Mouse (Mus musculus): ENCODE results near the gene Myh3. TPM values are rescaled to one million over a fixed set of nuclear protein-coding genes. Genes with fewer than 3 reads are reported as not detected.

Myh3 gene
- polyA plus RNA-seq, 1 experiment from 2014 or later = 0.07 TPM

GRCm38 (mm10) chr11:67081125-67081649 is 3.1 kb downstream of the Myh3 start:
- Histone ChIP-seq H3K9ac (replicated peaks; ENCODE audit: low read depth) (no peak overlapping the region), H3K27me3 (replicated peaks; ENCODE audit: insufficient read depth, low read length) (0 out of 2 replicates have a peak, but pooled peaks cover 7% of the 10 kb centered on the region), H3K4me1 (ENCODE audit: insufficient read depth, low read depth, low read length) (no peaks in the 10 kb centered on the region), H3K36me3 (ENCODE audit: insufficient read depth, low read length) (no peaks in the 10 kb centered on the region), H3K4me3 (ENCODE audit: low read depth, low read length) (no peak overlapping the region), H3K27ac (ENCODE audit: low read length) (no peak overlapping the region), H3K4me2 (replicated peaks; ENCODE audit: low read depth, low read length) (no peak overlapping the region), H3K9me3 (ENCODE audit: low read length) (no peaks in the 10 kb centered on the region)
- WGBS = 6% methylated on average over 9 of the region's 11 CpGs
- TF ChIP-seq CTCF (IDR thresholded peaks at IDR 0.05) = no peak
- TF ChIP-seq EP300 (IDR thresholded peaks at IDR 0.05) = no peak
- ATAC-seq (peak; percentile 90), DNase-seq (ENCODE audit: low spot score) (peak; percentile 91)

DNA sequence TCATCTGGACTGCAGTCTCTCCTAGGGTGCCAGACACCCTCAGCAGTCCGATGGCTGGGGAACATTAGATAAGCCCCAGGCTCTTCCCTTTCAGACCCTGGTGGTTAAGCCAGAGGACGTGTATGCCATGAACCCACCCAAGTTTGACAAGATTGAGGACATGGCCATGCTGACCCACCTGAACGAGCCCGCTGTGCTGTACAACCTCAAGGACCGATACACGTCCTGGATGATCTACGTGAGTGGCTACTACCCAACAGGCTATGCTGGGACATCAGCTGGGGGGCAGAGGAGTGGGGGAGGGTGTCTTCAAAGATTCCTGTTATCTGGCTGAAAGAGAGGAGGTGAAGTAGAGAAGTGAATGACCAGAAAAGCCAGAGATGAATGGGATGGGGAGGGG is 4.1 kb downstream of the Myh3 start:
- no peaks in the 10 kb centered on the region for H3K4me1 ChIP-seq (ENCODE audit: insufficient read depth, low read depth, low read length)
- H3K27ac ChIP-seq (ENCODE audit: low read length) = no peak overlapping the region
- 78% methylated on average over 7 of the region's 7 CpGs for WGBS
- DNase-seq (ENCODE audit: low spot score) (no peak), ATAC-seq (no peak)
- no peaks in the 10 kb centered on the region for H3K9me3 ChIP-seq (ENCODE audit: low read length)
- H3K9ac ChIP-seq (replicated peaks; ENCODE audit: low read depth) = no peak overlapping the region
- TF ChIP-seq CTCF (IDR thresholded peaks at IDR 0.05) (no peak), EP300 (IDR thresholded peaks at IDR 0.05) (no peak)
- H3K36me3 ChIP-seq (ENCODE audit: insufficient read depth, low read length) = no peaks in the 10 kb centered on the region
- H3K27me3 ChIP-seq (replicated peaks; ENCODE audit: insufficient read depth, low read length) = 0 out of 2 replicates have a peak, but pooled peaks cover 7% of the 10 kb centered on the region
- no peak overlapping the region for H3K4me3 ChIP-seq (ENCODE audit: low read depth, low read length)
- no peak overlapping the region for H3K4me2 ChIP-seq (replicated peaks; ENCODE audit: low read depth, low read length)

DNA sequence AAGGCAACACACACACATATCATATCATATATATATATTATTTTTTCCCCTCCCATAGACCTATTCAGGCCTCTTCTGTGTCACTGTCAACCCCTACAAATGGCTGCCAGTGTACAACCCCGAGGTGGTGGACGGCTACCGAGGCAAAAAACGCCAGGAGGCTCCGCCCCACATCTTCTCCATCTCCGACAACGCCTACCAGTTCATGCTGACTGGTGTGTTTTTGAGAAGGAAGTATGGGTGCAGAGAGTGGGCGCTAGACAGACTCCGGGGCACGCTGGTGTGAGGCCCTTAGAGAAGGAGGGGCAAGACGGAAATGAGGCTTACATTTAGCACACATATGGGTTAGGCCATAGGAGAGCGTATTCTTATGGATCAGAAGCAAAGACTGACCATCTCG is 4.7 kb downstream of the Myh3 start:
- no peak for TF ChIP-seq CTCF (IDR thresholded peaks at IDR 0.05)
- no peak for TF ChIP-seq EP300 (IDR thresholded peaks at IDR 0.05)
- ATAC-seq (no peak), DNase-seq (ENCODE audit: low spot score) (no peak)
- Histone ChIP-seq H3K9me3 (ENCODE audit: low read length) (no peaks in the 10 kb centered on the region), H3K4me1 (ENCODE audit: insufficient read depth, low read depth, low read length) (no peaks in the 10 kb centered on the region), H3K4me3 (ENCODE audit: low read depth, low read length) (no peak overlapping the region), H3K27me3 (replicated peaks; ENCODE audit: insufficient read depth, low read length) (0 out of 2 replicates have a peak, but pooled peaks cover 9% of the 10 kb centered on the region), H3K9ac (replicated peaks; ENCODE audit: low read depth) (no peak overlapping the region), H3K4me2 (replicated peaks; ENCODE audit: low read depth, low read length) (no peak overlapping the region), H3K36me3 (ENCODE audit: insufficient read depth, low read length) (no peaks in the 10 kb centered on the region), H3K27ac (ENCODE audit: low read length) (no peak overlapping the region)
- WGBS = 76% methylated on average over 13 of the region's 13 CpGs

- Histone ChIP-seq H3K36me3 (ENCODE audit: insufficient read depth, low read length) (no peaks in the 10 kb centered on the region), H3K27ac (ENCODE audit: low read length) (no peak overlapping the region), H3K27me3 (replicated peaks; ENCODE audit: insufficient read depth, low read length) (0 out of 2 replicates have a peak, but pooled peaks cover 9% of the 10 kb centered on the region), H3K9me3 (ENCODE audit: low read length) (no peaks in the 10 kb centered on the region), H3K4me2 (replicated peaks; ENCODE audit: low read depth, low read length) (no peak overlapping the region), H3K4me3 (ENCODE audit: low read depth, low read length) (no peak overlapping the region), H3K4me1 (ENCODE audit: insufficient read depth, low read depth, low read length) (no peaks in the 10 kb centered on the region), H3K9ac (replicated peaks; ENCODE audit: low read depth) (no peak overlapping the region)
- no peak for ATAC-seq
- DNase-seq (ENCODE audit: low spot score) = no peak
- 62% methylated on average over 6 of the region's 6 CpGs for WGBS
- TF ChIP-seq EP300 (IDR thresholded peaks at IDR 0.05) (no peak), CTCF (IDR thresholded peaks at IDR 0.05) (no peak)
Observed at GRCm38 (mm10) chr11:67083239-67083638, 5.1 kb downstream of the Myh3 start.

GRCm38 (mm10) chr11:67083712-67084340 is 5.7 kb downstream of the Myh3 start:
- Histone ChIP-seq H3K9me3 (ENCODE audit: low read length) (no peaks in the 10 kb centered on the region), H3K36me3 (ENCODE audit: insufficient read depth, low read length) (no peaks in the 10 kb centered on the region), H3K4me2 (replicated peaks; ENCODE audit: low read depth, low read length) (no peak overlapping the region), H3K27ac (ENCODE audit: low read length) (no peak overlapping the region), H3K9ac (replicated peaks; ENCODE audit: low read depth) (no peak overlapping the region), H3K27me3 (replicated peaks; ENCODE audit: insufficient read depth, low read length) (0 out of 2 replicates have a peak, but pooled peaks cover 9% of the 10 kb centered on the region), H3K4me3 (ENCODE audit: low read depth, low read length) (no peak overlapping the region), H3K4me1 (ENCODE audit: insufficient read depth, low read depth, low read length) (no peaks in the 10 kb centered on the region)
- DNase-seq (ENCODE audit: low spot score) = no peak
- TF ChIP-seq CTCF (IDR thresholded peaks at IDR 0.05) (no peak), EP300 (IDR thresholded peaks at IDR 0.05) (no peak)
- WGBS = 41% methylated on average over 32 of the region's 32 CpGs
- no peak for ATAC-seq

DNA sequence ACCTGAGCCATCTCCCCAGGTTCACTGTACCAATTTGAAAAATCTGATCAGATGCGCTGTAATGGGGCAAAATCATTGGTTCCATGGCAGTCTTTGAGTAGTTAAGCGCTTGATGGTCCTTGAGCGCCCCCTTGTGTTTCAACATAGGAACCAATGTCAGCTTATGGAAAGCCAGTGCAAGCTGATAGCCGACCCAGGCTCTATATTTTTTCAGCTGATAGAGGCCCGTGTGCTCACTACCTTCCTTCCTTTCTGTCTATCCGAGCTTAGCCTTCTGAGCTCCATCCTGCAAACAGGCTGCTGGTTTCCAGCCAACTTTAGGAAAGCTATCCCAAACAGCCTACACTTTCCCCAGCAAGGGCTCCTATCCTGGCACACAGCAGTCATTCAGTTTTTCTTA is 7.4 kb downstream of the Myh3 start:
- no peak overlapping the region for H3K4me2 ChIP-seq (replicated peaks; ENCODE audit: low read depth, low read length)
- H3K9ac ChIP-seq (replicated peaks; ENCODE audit: low read depth) = no peak overlapping the region
- H3K27me3 ChIP-seq (replicated peaks; ENCODE audit: insufficient read depth, low read length) = 0 out of 2 replicates have a peak, but pooled peaks cover 9% of the 10 kb centered on the region
- H3K36me3 ChIP-seq (ENCODE audit: insufficient read depth, low read length) = no peaks in the 10 kb centered on the region
- H3K9me3 ChIP-seq (ENCODE audit: low read length) = no peaks in the 10 kb centered on the region
- TF ChIP-seq CTCF (IDR thresholded peaks at IDR 0.05) = peak; percentile 88
- TF ChIP-seq EP300 (IDR thresholded peaks at IDR 0.05) = no peak
- WGBS = 3% methylated on average over 6 of the region's 6 CpGs
- no peak overlapping the region for H3K4me3 ChIP-seq (ENCODE audit: low read depth, low read length)
- DNase-seq (ENCODE audit: low spot score) (peak; percentile 87), ATAC-seq (no peak)
- no peaks in the 10 kb centered on the region for H3K4me1 ChIP-seq (ENCODE audit: insufficient read depth, low read depth, low read length)
- H3K27ac ChIP-seq (ENCODE audit: low read length) = no peak overlapping the region
